Mouse (Mus musculus): ENCODE data around the gene Epha10.

GRCm38 (mm10) chr4:124840998-124841397 is 39.7 kb upstream of the Epha10 start:
- TF ChIP-seq GATA1 (IDR thresholded peaks at IDR 0.05; ENCODE audit: low read length) (no peak), TAL1 (IDR thresholded peaks at IDR 0.05; ENCODE audit: low read length) (no peak)
